Mouse (Mus musculus): ENCODE measurements around the gene Il23a.
"Not testable (repeated sequence)": the region's sequence is repeated elsewhere in the genome, so short reads cannot be mapped to it uniquely, and the experiment has no call there.

The Il23a gene

DNA sequence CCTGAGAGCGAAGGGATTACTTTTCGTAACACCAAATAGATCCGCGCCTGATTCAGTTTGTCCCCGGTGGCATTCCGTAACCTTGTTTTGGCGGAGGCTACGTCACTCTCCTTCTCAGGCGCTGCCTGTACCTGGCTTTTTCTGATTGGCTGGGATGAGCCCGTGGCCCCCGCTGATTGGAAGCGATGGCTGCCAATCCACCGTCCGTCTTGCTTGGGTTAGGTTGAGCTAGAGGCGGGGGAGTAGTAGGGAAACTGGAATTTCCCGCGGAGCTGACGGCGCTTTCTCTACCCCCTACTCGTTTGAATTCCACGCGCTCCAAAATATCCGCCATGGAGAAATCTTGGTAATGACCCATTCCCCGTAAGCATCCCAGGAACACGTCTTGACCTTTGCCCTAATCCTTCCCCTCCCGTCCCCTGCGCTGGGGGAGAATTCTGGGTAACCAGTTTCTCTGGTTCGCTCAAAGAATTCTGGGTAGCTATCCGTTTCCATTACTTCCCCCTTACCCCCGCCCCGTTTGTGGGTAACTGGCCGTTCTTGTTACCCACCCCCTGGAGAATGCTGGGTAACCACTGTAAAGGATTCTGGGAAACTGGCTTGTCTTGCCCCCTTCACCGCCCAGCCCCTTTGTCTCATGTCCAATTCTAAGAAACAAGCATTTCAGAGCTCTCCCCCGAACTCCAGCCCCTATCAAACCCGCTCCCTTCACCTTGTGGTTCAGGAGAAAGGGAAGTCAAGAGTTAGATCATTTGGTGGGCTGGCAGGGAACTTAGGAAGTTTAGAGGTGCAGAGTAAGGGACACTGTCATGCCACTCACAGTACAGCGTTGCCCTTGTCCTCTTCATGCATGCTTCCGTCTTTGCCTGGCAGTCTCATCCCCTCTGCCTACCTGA is 4.8 kb upstream of the Il23a start, which contains the start of gene Pan2:
Gene Pan2 (plus strand): TSS at position 210 of the 896 bp plus-strand sequence.
- peak; percentile 100 for DNase-seq (ENCODE audit: low spot score)

- no peak for DNase-seq (ENCODE audit: low spot score)
Measured at GRCm38 (mm10) chr10:128302785-128303125, 4.2 kb upstream of the Il23a start.

DNA sequence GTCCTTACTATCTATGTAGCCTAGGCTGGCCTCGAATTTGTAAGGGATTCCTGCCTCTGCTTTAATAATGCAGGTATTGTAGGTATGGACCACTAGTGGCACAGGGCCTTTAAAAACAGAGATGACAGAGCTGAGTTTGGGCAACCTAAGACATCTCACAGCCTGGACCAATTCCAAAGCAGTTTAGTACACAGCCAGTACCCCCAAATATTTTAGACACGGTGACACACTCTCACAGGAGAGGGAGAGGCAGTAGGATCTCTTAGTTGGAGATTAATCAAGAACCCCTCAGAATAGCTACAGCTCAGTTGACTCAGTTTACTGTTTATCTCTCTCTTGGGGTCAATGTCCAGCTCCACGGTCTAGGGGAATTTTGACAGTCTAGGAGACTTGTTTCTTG is 3.8 kb upstream of the Il23a start:
- DNase-seq (ENCODE audit: low spot score), result no peak

- no peak for DNase-seq (ENCODE audit: low spot score)
Measured at GRCm38 (mm10) chr10:128298243-128298642, 309 bp downstream of the Il23a start.

DNA sequence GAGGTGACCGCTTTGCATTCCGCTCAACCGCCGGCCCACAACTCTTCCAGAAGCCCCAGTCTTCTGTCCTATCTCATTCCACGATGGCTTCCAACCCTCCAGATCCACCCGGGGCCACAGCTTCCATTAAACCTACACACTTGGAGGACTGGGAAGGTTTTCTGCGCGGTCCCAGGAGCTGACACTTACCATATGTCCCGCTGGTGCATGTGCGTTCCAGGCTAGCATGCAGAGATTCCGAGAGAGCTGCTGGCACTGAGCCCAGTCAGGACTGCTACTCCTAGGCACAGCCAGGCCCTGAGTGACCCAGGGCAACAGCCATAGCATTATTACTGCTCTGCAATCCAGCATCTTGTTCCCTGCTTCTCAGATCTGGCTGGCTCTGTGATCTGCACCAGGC is 930 bp downstream of the Il23a start:
- DNase-seq (ENCODE audit: low spot score), result no peak

- no peak for DNase-seq (ENCODE audit: low spot score)
Measured at GRCm38 (mm10) chr10:128297221-128297620, 1.3 kb downstream of the Il23a start.

- DNase-seq (ENCODE audit: low spot score), result no peak
Measured at GRCm38 (mm10) chr10:128296370-128297090, 2.0 kb downstream of the Il23a start.

- not testable (repeated sequence) for DNase-seq (ENCODE audit: low spot score)
Measured at GRCm38 (mm10) chr10:128290594-128290993, 8.0 kb downstream of the Il23a start.

DNA sequence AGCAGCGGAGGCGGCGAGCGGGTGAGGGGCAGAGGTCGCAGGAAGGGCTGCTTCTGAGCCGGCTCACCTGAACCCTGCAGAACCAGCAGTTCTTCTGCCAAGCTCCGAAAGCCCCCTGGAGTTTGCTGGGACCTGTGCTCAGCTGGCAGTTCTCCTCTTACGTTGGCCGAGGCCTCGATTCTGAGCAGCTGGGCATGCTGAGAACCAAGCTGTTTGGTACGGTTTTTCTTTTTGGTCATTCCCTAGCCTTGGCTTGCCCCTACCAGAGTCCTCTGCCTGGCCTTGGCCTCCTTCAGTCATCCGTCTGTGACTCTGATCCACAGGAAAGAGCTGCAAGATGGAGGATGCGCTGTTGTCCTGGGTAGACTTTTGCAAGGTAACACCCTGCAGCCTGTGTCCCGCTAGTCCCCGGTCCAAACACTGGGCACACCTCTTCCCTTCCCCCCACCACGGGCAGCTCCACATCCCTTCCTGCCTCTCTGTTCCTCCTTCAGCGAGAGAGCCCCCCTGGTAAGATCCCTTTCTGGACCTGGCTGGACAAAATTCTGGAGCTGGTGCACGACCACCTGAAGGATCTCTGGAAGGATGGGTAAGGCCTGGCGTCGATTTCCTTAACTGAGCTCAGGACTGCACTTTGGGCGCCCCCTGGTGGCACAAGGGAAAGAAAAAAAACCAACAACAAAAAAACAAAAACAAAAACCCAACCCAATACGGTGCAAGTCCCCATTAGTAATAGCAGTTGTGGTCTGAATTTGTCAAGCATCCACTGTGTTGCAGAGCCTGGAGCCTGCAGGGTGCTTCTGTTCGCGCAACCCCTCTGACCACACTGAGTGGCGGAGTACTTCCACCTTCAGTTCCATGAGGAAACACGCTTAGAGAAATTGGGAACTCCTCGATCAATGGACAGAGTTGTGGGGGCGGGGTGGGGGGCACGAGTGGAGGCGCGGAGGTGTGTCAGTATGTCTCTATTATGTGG is 14.7 kb downstream of the Il23a start:
- peak; percentile 70 for DNase-seq (ENCODE audit: low spot score)

DNA sequence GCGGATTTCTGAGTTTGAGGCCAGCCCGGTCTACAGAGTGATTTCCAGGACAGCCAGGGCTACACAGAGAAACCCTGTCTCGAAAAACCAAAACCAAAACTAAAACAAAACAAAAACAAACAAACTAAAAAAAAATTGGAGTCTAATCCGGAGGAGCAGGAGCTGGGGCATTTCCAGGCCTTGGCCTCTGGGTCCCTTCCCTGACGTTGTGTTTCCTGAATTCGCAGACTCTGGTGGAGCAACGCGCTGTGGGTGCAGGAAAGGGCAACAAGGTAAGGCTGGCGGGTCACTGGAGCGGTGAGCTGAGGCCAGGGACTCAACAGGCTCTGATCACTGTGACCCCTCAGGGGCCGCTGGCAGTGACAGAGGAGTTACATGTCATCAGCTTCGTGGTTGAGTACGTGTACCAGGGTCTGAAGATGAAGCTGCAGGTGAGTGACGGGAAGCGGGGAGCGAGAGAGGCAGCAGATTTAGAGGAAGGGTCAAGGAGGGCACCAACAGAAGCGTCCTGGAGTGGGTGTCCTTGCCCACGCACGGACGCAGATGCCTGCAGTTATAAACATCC is 15.6 kb downstream of the Il23a start:
- DNase-seq (ENCODE audit: low spot score), result no peak

- no peak for DNase-seq (ENCODE audit: low spot score)
Measured at GRCm38 (mm10) chr10:128281682-128282081, 16.9 kb downstream of the Il23a start.

DNA sequence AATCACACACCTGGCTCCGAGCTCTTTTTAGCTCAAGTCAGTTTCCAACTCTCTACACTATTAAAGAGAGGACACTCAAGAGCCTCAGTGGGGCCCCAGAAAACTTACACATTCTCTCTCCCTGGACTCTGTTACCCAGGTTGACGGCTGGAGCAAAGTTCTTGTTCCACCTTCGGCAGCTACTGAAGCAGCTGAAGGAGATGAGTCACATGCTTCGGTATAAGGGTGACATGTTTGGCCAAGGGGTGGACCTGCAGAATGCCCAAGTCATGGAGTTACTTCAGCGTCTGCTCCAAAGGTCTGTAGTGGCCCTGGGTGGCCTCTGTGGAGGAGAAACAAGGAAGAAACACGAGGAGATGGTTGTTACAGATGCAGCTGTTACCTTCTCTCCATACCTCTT is 17.6 kb downstream of the Il23a start:
- no peak for DNase-seq (ENCODE audit: low spot score)

- no peak for DNase-seq (ENCODE audit: low spot score)
Measured at GRCm38 (mm10) chr10:128278158-128278557, 20.4 kb downstream of the Il23a start.

DNA sequence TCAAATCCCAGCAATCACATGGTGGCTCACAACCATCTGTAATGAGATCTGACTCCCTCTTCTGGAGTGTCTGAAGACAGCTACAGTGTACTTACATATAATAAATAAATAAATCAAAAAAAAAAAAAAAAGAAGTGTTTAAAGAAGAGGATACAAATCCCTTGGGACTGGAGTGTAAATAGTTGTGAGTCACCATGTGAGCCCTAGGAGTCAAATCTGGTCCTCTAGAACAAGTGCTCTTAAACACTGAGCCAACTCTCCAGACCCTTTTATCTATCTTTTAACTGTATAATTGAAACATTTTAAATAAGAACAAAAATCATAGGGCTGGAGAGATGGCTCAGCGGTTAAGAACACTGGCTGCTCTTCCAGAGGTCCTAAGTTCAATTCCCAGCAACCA is 23.2 kb downstream of the Il23a start:
- DNase-seq (ENCODE audit: low spot score), result not testable (repeated sequence)

GRCm38 (mm10) chr10:128272819-128273439 is 25.6 kb downstream of the Il23a start:
- not testable (repeated sequence) for DNase-seq (ENCODE audit: low spot score)

DNA sequence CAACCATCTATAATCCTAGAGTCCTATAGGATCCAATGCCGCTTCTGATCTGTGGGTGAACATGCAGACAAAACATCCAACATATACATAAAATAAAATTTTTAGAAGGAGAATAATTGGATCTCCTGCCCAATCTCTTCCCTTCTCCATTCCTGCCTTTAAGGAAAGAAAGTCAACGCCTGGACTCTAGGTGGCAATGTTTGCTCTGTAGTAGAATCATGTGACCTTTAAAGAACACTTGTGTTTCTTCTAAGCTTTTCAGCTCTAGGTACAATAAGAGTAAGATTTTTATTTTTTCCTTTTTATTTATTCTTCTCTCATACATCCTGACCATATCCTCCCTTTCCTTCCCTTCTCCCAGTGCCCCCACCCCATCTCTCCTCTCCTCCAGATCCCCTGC is 26.7 kb downstream of the Il23a start:
- no peak for DNase-seq (ENCODE audit: low spot score)

- DNase-seq (ENCODE audit: low spot score), result no peak
Measured at GRCm38 (mm10) chr10:128270866-128271265, 27.7 kb downstream of the Il23a start.

- DNase-seq (ENCODE audit: low spot score), result peak; percentile 98
Measured at GRCm38 (mm10) chr10:128270287-128270841, 28.2 kb downstream of the Il23a start, which contains the start of gene Stat2. Gene Stat2 (plus strand): TSS chr10:128270559.

DNA sequence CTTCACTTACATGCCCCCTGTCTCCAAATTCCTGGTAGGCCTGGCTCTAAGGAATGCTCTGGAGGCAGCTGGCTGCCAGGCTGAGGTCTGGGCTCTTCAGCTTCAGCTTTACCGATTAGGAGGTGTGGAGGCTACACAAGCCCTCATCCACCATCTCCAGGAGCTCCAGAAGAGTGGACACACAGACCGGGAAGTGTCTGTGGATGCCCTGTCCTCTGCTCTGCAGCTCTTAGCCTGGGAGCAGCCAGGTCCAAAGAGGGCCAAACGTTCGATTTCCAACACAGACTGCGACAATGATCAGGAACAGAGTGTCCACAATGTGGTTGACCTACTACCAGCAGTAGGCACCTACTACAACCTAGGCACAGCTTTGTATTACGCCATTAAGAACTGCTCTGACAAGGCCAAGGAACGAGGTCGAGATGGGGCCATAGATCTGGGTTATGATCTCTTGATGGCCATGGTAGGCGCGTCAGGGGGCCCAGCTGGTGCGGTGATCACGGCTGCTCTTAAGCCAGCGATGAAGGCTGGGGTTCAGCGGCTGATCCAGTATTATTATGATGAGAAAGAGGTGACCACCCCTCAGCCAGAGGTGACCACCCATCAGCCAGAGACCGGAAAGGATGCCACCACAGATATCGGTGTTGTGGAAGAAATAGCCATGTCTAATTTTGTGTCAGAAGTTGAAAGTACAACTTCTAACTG is 29.2 kb downstream of the Il23a start:
- DNase-seq (ENCODE audit: low spot score), result no peak

- DNase-seq (ENCODE audit: low spot score), result no peak
Measured at GRCm38 (mm10) chr10:128268371-128268770, 30.2 kb downstream of the Il23a start, which contains the start of gene Apof. Gene Apof (plus strand): TSS chr10:128268671.

Measured in c-Kit-positive CD71-positive TER-119-positive erythroid progenitor cells, embryonic 14.5 days (primary cell).